Comparison of ENCODE assay signal across 23 mouse cellular contexts in the genomic region with DNA sequence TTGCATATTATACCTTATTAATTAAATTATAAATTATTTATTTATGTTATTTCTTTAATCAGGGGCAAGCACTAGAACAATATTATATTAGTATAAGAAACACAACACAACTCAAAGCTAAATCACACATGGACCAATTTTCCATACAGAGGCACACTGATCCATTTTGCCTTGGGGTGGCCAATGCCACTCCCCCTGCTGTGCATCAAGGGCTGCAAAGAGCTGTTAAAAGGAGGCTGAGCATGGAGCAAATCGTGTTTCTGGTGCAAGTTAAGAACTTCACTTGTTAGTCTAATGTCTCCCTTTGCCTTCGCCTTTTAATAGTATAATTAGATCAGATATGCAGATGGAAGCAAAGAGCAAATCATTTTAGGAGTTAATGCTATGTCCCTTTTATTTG.
"Had no signal": no experiment of that assay in that cellular context is flagged by ENCODE, and none has a peak within 500 bp of the region (broad histone marks: within the 10 kb centered on the region; RNA-seq: fewer than 3 reads in every experiment).

No protein-coding gene starts in this region.

- ATAC-seq: hindbrain, postnatal 0 days; intestine, postnatal 0 days had no signal

- H3K27me3 ChIP-seq: heart, embryonic 13.5 days; heart, embryonic 15.5 days; hindbrain, embryonic 13.5 days; hindbrain, embryonic 15.5 days; limb, embryonic 12.5 days had no signal

- H3K4me1 ChIP-seq: heart, embryonic 13.5 days; heart, embryonic 15.5 days had no signal

- H3K9ac ChIP-seq: heart, embryonic 13.5 days; heart, embryonic 15.5 days; hindbrain, embryonic 13.5 days; hindbrain, embryonic 15.5 days; limb, embryonic 12.5 days had no signal

- H3K4me2 ChIP-seq: heart, embryonic 11.5 days; heart, embryonic 13.5 days; heart, embryonic 15.5 days; hindbrain, embryonic 13.5 days; hindbrain, embryonic 15.5 days; limb, embryonic 12.5 days had no signal

- H3K9me3 ChIP-seq: heart, embryonic 13.5 days; heart, embryonic 15.5 days; hindbrain, embryonic 13.5 days; hindbrain, embryonic 15.5 days; limb, embryonic 10.5 days; limb, embryonic 12.5 days had no signal

- H3K27ac ChIP-seq: heart, adult 2 months; heart, embryonic 13.5 days; heart, embryonic 15.5 days; hindbrain, embryonic 15.5 days; hindbrain, postnatal 0 days; left cerebral cortex, adult 2 months; limb, embryonic 10.5 days; limb, embryonic 12.5 days had no signal

- H3K36me3 ChIP-seq: heart, embryonic 13.5 days; heart, embryonic 15.5 days; hindbrain, embryonic 13.5 days; hindbrain, embryonic 15.5 days; limb, embryonic 10.5 days; limb, embryonic 12.5 days had no signal

- H3K4me3 ChIP-seq: heart, adult 2 months; heart, embryonic 13.5 days; heart, embryonic 15.5 days; hindbrain, embryonic 13.5 days; hindbrain, embryonic 15.5 days; layer of hippocampus, adult 2 months; left cerebral cortex, adult 2 months; limb, embryonic 10.5 days; limb, embryonic 12.5 days had no signal

- DNase-seq: gastrocnemius, postnatal 14 days; gastrocnemius, postnatal 36 days; heart, adult 11 months; heart, adult 2 months; heart, postnatal 14 days; heart, postnatal 36 days; kidney, adult 18-20 months; kidney, adult 8-10 months; kidney, postnatal 10 days; kidney, postnatal 25 days; kidney, postnatal 4 days; liver had no signal
